Mouse (Mus musculus) c-Kit-positive CD71-positive TER-119-negative erythroid progenitor cells, embryonic 14.5 days (primary cell): ENCODE results near the gene Nap1l2.
"Not testable (repeated sequence)": the region's sequence is repeated elsewhere in the genome, so short reads cannot be mapped to it uniquely, and the experiment has no call there.

Experiments
- DNase-seq: peaks from one replicate; pipeline ENCODE4 v3.0.0-alpha.2; 2013; ENCODE audit warnings: low read depth

Nap1l2 gene

GRCm38 (mm10) chrX:103186431-103186786, at the start of gene Nap1l2:
Gene Nap1l2 (minus strand): TSS chrX:103186640.
- no peak for DNase-seq

GRCm38 (mm10) chrX:103215251-103215650, 28.8 kb upstream of the Nap1l2 start:
- no peak for DNase-seq

DNA sequence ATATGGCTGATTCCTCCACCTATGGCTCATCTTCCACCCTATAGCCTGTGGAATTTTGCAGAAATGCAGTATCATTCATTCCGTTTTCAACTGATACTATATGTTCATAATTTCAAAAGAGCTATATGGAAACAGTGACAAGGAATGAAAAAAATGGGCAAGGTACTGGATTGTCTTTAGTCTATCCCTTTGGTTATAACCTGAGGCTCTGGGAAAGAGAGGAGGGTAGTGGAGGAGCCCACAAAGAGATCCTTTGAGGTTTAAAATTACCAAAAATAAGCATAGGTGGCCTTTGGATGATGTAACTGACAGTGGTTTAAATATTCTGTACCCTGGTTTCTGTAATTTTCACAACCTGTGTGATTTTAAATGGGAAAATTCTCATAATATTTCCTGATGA, 389 bp upstream of the Nap1l2 start:
- DNase-seq, result no peak

DNA sequence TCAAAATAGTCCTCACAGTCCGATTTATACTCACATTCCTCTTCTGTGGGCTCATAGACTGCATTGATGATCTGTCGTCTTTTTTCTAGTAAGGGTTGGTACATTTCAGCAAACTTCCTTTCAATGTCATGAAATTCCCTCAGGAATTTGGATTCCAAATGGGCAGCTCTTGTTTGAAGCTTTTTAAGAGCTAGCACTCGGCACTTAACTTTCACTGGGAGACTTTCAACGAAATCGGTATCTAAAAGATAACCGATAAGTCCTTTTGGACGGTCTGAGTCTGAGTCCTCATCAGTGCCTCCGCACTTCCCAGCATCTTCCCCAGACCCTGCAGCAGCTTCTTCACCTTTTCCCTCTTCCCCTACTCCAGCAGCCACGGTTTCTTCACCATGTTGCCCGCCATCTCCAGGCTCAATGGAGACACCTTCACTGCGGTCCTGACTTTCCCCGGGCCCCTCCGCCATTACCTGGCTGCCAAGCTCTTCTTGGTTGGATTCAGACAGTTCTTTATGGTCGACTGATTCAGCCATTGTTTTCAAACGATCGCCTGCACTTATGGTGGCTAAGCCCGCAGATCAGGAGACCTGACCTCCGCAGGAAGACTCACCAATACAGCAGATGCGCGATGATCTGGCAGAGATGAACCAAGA, 534 bp downstream of the Nap1l2 start:
- DNase-seq, result no peak

DNA sequence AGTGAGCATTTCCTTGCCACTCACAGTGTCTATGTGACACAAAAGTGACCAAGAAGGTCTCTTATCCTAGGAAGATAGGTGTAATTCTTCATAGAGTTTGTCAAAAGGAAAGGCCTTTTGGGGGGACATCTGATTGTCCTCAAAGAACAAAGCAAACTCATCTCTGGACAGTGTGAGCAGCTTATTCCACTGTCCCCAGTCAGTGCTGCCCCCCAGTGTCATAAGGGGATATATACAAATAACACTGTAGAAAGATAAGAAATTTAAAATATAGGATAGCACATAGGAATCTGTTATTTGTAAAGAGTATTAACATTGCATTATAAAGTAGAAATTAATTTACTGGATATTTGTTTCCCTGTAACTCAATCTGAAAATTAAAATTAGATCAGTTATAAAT, 2.9 kb downstream of the Nap1l2 start:
- DNase-seq, result no peak

DNA sequence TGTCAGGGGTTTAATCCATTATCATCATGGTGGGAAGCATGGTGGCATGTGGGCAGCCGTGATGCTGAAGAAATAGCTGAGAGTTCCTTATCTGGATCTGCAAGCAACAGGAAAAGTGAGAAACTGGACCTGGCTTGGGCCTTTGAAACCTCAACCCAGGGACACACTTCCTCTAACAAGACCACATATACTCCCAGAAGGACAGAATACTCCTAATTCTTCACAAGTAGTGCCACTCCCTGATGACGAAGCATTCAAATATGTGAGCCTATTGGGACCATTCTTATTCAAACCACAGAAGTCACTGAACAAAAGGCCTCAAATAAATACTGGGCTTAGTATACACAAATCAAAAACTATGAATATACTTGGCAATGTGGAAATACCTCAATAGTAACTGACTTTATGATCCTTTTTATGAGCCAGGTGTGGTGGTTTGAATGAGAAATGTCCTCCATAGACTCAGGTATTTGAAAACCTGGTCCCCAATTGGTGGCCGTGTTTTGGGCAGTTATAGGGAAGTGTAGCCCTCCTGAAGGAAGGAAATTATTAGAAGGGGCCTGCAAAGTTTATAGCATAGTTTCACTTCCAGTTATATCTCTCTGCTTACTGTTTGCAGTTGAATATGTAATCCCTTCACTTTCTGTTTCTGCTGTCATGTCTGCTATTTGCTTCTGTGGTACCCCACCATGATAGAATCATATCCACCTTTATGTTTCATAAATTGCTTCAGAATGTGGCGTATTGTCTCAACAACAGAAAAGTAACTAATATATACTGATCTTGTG, 6.5 kb downstream of the Nap1l2 start:
- no peak for DNase-seq

DNA sequence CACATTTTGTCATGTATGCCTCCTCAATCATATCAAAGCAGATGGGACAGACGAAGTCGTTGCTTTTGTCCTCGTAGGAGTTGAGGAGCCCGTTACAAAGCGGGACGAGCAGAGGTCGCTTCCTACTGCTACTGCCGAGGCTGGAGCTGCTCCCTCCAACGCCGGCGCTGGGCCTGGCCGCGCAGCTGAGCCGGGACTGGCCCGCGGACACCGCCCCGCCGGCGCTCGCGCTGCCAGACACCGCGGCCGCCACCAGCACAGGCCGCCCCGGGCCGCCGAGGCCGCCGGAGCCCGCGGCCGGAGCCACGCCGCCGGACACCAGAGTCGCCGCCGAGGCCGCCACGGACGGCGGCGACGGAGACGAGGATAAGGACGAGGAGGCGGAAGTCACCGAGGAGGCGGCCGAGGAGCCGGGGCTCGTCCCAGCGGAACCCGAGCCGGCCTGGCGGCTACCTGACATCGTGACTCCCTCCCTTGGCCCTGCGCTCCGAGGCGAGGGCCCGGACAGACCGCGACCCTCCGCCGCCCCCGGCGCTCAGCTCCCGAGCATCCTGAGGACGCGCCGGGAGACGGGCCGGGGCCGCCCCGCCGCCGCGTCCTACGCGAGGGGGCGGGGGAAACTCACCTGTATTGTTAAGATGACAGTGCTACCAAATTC, 21.4 kb downstream of the Nap1l2 start:
- DNase-seq, result not testable (repeated sequence)

GRCm38 (mm10) chrX:103156134-103156533, 30.3 kb downstream of the Nap1l2 start:
- no peak for DNase-seq

- no peak for DNase-seq
Measured at GRCm38 (mm10) chrX:103138549-103138948, 47.9 kb downstream of the Nap1l2 start.
